Mouse (Mus musculus) right cerebral cortex, postnatal 36 days (tissue): ENCODE data around the gene Chst11.

ENCODE experiments used
- DNase-seq, 2 experiments: peaks; one replicate each; pipeline ENCODE4 v3.0.0; 2022; ENCODE audit warnings: low spot score in 2 of 2, mixed read lengths in 1 of 2

The Chst11 gene

GRCm38 (mm10) chr10:83076816-83077215, 91.5 kb downstream of the Chst11 start:
- DNase-seq = no peak

DNA sequence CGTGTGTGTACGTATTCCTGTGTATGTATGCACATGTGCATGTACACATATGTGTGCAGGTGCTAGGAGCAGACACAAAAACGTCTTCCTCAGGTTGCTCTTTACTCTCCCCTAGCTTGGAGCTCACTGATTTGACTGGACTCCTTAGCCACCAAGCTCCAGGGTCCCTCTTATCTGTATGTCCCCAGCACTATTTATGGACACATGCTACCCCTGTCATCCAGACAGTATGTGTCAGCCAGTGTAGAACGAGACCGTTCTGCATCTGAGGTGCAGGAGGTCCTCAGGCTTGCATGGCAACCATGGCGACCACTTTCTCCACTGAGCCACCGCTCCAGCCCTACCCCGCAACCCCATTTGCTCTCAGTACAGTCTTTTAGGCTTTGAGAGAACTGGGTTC, 93.4 kb downstream of the Chst11 start:
- DNase-seq = no peak

DNA sequence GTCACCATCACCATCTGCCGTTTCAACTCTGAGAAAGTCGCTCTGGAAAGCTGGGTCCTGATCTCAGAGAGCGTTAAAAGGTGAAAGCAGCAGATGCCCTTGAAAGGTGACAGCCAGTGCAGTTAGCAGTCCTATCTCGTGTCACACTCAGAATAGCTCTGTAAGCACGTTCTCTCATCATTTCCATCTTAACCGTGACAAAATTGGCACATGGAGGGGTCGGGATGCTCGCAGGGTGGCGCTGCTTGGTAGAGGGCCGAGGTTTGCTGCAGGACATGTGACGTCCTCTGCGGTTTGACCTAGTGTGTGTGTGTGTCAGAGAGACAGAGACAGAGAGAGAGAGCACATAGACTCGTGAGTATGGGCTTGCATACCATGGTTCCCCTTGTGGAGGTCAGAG, 94.5 kb downstream of the Chst11 start:
- DNase-seq = no peak

DNA sequence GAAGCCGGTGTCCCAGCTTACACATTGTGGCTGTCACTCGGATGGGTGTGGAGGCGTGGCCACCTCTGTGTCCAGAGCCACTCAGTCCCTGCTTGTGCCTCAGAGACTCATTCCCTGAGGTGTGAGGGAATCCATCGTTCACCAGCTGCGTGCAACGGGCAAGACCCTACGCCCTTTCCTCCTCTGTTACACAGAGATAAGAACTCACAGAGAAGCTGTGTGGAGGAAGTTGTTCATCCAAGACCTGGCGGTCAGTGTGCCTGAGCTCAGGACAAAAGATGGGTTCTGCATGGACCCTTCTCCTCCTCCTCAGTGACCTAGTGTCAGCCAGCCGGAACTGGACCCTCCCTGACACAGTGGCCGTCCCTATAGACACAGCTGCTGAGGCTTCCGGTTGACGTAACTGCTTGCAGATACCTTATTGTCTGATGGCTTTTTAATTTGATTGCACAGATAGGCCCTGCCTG, 95.0 kb downstream of the Chst11 start:
- no peak for DNase-seq

DNA sequence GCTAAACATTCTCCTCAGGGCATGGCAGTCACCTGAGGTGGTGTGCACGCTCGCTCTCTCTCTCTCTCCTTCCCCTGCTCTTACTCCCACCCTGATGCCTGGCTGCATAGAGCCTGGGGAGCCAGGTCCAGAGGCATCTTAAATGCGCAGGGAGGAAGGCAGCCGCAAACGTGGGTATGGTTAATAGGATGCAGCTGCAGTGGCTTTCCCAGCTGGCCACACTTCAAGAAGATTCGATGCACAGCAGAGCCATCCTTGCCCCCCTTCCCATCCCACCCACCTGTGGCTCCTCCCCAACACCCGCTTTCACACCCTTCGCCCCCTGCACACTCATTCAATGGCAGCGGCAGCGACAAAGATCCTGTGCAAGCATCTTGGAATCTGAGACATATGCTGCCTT, 95.6 kb downstream of the Chst11 start:
- DNase-seq = no peak

- DNase-seq = no peak
Observed at GRCm38 (mm10) chr10:83083946-83084345, 98.6 kb downstream of the Chst11 start.

DNA sequence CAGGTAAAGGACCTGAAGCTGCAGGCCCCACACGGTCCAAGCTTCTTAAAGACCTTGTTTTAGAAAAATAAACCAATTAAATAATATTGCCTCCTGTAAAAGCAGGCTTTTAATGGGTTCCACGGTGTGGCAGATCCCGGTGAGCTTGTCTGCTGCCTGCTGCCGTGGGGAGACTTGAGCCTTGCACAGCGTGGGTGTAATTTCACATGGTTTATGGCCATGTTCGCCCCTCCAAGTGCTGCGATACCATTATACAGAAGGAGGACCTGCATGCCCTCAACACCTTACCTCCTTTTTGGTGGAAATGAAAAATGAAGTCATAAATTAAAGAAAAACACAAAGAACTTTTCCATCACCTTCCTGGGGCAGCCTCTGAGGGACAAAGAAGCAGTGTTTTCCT, 103.0 kb downstream of the Chst11 start:
- no peak for DNase-seq

DNA sequence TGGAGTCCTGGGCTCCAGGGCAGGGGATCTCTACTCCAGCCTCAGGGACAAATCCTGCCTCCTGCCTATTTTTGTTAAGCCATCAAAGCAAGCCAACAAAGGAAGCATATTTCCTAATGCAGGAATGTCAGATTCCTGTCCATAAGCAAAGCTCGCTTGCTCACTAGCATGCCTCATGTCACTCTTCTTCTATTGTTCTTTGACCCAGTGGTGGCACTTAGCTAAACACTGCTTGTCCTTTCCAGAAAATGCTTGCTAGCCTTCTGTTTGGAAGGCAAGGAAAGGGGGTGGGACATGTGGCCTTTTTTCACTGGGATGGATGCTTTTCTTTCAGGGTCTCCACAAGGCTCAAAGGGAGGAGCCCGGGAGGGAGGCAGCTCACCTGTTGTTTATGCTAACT, 103.5 kb downstream of the Chst11 start:
- no peak for DNase-seq

GRCm38 (mm10) chr10:83090185-83090584, 104.9 kb downstream of the Chst11 start:
- DNase-seq = no peak

- no peak for DNase-seq
Observed at GRCm38 (mm10) chr10:83093705-83094104, 108.4 kb downstream of the Chst11 start.

DNA sequence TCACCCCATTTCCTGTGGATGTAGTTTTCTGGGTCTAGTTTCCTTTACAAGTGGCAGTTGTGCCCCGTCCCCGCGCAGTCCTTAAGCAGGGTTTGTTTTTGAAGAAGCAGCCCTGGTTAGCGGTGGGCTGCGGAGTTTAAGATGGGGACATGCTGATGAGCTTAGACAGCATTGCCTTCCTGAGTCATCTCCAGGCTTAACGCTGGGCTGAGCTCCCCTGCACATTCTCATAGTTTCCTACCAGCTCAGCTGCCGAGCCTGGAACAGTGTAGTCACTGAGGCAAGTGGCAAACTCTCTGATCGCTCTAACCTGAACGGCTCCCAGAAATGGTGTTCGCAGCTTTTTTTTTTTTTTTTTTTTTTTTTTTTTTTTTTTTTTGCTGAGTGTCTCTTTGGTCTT, 109.0 kb downstream of the Chst11 start:
- no peak for DNase-seq

DNA sequence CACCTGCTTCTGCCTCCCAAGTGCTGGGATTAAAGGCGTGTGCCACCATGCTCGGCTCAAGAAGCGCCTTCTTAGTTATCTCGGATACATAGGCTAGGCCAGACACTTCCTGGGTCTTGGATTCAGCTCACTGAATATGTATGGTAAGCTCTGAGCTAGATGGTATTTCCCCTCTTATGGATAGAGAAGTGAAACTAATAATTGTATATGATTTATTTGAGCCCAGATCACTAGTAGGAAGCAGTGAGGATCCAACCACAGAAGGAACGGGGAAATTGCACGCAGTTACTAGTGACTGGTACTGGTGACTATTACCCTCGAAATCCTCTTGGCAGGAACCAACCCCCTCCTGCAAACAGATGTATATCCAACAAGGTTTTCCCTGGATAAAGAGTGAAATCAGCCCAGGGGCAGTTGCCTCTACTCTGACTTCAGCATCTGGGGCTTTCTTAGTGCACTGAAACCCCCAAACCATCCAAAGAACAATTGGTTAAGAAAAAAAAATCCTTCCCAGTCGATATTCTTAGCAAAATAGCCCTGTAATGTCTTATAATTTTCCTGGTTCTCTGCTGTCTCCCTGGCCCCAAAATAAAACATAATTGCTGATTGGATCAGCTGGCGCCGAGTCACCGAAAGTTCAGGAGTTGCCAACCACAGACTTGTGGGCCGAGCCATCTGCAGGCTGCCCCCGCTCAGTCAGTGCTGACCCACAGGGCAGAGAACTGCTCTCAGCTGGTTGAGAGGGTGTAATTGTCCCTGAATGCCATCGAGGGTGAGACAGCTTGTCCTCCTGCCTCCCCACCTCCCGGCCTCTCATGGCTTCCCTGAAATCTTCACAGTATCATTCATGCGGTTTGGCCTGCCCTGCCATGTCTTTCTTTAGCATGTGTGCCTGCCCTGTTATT, 109.8 kb downstream of the Chst11 start:
- no peak for DNase-seq

GRCm38 (mm10) chr10:83096257-83096656, 111.0 kb downstream of the Chst11 start:
- no peak for DNase-seq

DNA sequence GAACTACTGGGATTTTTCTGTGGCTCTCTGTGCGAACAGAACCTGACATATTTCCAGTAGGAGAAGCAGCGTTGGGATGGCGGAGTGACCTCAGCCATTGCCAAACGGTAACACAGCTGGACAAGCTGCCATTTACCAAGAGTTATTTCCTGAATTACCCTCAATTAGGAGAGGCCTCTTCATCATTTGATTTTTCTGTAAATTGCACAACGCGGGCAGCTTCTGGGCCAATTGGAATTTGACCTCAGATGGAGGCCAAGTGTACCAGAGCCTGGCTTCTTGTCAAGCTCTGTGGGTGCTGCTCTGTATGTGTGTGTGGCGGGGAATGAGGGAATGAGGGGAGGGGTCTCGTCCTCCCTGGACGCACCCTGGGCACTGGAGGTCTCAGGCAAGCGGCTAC, 113.6 kb downstream of the Chst11 start:
- DNase-seq = no peak

DNA sequence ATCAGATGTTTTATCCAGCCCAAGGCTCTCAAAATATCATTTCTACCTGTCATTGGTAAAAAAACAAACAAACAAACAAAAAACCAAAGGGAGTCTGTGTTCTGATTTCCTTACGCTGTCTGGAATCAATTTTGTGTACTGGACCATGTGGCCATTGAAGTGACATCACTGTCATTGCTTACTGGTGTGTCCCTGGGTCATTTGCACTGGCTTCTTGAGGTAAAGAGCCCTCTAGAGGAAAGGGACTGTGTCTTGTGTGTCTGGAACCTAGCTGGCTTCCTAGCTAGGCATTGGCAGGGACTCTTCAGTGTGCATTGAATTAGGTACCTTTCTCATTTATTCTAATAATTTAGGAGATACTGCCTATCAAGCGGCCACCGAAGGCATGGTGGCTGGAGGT, 114.4 kb downstream of the Chst11 start:
- DNase-seq = no peak

DNA sequence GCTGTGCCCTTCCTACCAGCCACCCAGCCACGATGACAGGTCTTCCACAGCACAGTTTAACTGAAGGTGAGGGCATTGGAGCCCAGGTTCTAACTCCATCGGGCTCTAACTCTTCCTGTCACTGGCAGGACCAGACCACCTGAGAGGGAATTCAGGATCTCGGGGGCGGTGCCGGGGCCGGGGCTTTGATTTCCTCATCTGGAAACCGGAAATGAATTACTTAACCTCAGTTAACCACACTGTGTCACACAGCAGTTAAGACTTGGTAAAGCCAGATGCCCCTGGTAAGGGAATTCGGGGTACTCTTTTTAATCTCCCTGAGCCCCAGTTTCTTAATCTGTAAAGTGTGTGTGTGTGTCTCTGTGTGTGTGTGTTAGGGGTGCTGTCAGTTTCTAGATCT, 115.6 kb downstream of the Chst11 start:
- no peak for DNase-seq

DNA sequence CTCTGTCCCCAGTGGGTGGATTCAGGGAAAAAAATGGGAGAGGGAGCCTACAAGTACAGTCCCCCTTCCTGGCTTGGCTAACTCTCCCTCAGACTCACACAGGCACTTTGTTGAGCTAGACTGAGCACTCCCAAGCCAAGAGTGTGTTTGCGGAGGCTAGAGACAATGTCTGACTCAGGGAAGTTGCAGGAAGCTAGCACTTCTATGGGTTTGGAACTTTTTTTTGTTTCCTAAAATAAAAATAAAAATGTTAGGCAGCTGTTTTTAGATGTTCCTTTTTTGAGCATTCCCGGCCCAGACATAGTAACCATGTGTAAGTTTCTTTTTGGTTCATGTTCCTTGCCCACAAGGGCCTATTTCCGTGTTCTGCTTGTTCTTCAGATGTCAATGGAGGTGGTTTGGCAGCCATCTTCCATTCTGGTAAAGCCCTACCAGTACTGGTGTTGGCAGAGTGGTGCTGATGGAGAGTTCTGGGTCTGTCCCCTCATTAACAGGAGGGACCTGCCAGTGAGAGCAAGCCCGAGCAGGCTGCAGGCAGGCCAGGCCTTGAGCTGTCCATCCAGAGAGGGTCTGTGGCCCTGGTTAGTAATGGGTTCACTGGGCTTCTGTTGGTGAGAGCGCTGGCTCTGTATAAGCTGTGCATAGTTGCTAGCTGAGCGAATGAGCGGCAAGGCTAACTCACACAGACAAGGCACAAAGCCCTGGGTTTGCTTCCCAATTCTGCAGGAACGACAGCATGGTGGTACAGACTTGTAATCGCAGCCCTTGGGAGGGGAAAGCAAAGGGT, 116.3 kb downstream of the Chst11 start:
- peak in 1 of 2 experiments; percentile 51 for DNase-seq

GRCm38 (mm10) chr10:83102745-83103144, 117.4 kb downstream of the Chst11 start:
- no peak for DNase-seq

GRCm38 (mm10) chr10:83104221-83104620, 118.9 kb downstream of the Chst11 start:
- DNase-seq = no peak

DNA sequence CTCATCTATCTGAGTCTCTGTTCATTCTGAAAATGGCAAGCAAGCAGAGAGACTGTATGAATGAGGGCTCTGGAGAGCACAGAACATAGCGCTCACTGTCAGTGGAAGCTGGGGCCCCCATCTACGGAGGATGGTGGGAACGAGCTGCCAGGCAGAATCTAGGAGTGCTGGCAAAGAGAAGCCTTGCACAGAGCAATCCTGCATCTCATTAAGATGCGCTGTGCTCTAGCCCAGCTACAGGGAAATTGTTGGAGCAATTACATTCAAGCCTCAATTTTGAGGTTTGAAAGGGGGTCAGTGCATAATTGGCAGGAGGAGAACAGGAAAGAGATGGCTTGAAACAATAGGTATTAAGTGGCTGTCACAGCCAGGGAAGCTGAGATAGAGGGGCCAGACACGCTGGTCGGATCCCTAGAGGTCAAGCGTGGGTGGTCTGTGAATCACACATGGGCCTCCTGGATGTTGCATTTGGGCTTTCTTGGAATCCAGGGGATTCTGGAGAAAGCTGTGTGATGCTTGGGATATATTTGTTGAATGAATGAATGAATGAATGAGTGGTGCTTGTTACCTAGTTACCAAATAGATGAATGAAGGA, 121.0 kb downstream of the Chst11 start:
- peak; percentile 59 to 73 for DNase-seq

- no peak for DNase-seq
Observed at GRCm38 (mm10) chr10:83107385-83107784, 122.1 kb downstream of the Chst11 start.
